Mouse (Mus musculus) right cerebral cortex, postnatal 25 days (tissue): Measurements from ENCODE around the gene Klhl3.
A peak's percentile ranks its signal among the peaks of the same experiment; 100 is the strongest.

Experiments used
- DNase-seq: peaks from one replicate; pipeline ENCODE4 v3.0.0; 2022

Klhl3 gene

DNA sequence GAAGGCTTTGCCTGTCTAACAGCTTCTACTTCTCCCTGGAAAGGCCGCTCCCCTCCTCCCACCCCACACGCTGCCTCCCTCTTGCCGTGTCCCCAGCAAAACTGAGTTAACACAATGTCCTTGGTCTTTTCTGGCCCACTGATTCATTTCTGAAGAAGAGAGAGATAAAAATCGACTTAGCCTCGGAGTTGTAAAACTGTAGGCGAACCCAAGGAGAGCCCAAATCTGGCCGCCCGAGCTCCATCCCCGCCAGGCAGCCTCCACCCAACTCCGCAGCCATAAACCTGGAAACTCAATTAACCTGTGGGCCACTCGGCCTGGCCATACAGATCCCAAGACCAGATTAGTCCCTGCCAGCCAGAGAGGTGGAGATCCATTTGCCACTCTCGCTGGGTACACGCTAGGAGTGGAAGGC is 47.3 kb downstream of the Klhl3 start:
- no peak for DNase-seq

DNA sequence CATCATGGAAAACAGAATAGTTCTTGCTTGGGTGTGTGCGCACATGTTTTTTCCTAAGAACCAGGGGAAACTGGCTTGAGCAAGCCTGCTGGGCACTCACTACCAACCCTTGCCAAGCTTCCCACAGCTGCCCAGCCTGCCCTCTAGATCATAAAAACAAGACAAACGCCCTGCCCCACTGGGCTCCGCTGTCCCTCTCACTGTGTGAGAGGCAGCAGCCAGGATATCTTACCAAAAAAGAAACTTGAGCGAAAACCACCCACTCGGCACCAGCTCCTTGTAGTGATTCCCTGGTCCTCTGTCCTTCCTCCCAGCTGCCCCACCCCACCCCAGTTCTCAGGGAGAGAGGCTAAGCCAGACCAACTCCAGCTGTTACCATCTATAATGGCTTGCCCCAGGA is 48.1 kb downstream of the Klhl3 start:
- DNase-seq = no peak

DNA sequence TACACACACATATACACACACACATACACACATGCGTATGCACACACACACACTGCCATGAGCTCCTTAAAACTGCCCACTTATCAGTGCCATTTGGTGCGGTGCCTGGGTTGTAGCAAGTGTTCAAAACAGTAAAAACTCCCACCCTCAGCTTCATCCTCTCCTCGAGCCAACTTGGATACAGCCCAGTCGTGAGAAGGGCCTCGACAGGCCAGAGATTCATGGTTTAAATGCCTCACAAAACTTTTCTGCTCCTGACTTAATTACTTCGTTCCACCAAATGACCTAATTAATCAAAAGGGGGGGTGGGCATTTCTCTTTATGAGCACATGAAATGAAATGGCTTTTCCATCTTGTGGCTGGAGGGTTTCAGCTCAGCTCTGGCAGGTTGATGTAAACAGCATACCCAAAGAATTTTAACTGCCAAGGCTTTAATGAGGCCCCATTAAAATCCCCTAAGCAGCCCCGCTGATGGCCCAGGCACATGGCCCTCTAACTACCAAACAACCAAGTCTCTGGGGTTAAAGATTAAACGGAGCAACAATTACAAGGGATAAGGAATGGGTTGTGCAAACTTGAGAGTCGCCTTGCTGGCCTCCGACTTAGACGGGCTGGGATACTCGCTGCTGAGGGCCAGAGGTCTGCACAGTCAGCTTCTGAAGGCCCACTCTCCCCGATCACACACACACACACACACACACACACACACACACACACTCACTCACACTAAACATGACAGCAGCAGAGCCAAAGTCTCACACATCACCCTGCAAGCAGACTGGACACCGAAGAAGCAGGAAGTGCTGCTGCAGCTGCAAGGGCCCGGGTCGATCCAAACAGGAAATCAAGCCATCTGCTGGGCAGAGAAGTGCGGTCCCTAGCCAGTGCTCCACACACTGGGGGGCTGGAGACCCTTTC is 55.2 kb downstream of the Klhl3 start:
- no peak for DNase-seq

DNA sequence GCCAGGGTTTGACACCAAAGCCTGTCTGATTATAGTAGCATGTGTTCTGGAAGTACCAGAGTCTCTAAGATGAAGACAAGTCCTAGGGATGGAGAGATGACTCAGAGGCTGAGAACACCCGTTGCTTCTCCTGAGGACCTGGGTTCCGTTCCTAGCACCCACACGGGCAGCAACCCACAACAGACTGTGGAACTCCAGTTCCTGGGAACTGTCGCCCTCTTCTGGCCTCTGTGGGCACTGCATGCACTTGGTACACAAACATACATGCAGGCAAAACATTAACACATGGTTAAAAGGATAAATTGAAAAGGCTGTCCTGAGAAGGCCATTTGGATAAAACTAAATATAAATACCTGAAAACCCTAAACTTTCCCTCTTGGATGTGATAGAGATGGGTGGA is 56.8 kb downstream of the Klhl3 start:
- no peak for DNase-seq

DNA sequence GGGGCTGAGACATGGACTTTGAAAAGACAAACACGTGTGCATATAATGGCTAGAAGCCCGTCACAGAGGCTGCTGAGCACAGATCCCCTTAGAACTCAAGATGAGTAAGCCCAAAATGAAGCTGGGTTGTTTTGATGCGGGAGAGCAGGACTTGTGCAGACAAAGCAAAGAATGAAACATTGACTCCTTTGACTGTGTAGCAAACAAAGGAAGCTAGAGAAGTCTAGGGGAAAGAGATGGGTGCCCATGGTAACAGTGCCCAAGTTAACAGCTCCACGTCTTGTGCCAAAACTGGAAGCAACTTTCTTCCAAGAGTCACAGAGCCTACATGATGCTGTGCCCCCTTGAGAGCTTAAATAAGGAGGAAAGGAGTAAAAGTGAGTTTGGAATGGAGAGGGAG is 59.8 kb downstream of the Klhl3 start:
- DNase-seq = no peak

DNA sequence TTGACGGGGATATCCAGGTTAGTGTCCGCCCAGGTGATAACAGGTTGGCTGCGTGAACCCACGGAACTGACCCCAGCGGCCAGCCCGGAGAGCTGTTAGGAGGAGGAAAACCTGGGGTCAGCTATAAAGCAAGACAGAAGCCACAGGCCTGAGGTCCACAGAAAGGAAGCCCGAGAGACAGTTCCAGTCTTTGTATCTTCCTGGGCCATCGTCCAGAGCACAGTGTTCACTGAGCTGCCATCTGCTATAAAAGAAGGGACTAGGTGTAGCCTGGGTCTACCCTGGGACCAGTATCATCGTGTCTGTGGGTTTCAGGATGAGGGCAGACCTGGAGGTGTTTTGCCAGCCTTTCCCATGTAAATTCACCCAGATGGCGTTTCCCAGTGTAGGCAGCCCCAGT is 61.7 kb downstream of the Klhl3 start:
- DNase-seq = no peak

DNA sequence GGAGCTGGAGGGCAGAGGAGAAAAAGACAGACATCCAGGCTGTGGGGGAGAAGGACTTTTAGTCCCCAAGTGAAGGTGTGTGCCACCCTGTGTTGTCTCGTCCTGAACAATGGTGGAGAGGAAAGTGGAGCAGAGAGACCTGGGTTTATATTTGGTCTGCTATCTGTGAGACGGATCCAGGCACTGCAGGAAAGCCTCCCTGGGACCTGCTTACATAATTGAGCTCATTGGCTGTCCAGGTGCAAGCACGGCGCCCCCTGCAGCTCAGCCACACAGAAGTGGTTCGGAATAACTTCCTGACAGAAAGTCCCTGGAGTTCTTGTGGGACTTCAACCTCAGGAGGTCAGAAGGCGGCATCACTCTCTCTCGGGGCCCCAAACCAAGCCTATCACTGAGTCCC is 62.1 kb downstream of the Klhl3 start:
- no peak for DNase-seq

DNA sequence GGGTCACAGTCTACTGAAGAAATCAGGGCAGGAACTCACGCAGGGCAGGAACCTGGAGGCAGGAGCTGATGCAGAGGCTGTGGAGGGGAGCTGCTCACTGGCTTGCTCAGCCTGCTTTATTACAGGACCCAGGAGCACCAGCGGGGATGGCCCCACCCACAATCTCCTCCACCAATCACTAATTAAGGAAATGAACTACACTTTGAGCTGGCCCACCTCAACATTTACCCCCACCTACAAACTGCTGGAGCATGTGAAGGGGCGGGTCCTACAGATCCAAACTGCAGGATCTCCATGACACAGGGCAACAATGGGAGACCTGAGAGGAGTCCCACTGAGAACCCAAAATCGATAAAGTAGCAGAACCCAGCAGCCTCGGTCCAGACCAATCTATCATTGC is 64.3 kb downstream of the Klhl3 start:
- no peak for DNase-seq

DNA sequence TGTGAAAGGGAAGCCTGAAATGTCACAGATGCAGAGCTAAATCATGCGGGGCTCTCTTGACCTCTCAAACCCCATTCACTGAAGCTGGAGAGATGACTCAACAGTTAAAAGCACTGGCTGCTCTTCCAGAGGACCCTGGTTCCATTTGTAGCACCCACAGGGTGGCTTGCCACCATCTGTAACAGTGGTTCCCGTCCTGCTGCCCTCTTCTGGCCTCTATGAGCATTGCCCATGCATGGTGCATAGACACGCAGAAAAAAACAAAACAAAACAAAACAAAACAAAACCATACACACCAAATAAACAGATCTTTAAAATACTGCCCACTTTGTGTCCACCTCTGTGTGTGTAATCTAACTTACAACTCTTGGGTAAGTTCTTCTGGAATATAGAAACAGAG is 65.3 kb downstream of the Klhl3 start:
- no peak for DNase-seq

DNA sequence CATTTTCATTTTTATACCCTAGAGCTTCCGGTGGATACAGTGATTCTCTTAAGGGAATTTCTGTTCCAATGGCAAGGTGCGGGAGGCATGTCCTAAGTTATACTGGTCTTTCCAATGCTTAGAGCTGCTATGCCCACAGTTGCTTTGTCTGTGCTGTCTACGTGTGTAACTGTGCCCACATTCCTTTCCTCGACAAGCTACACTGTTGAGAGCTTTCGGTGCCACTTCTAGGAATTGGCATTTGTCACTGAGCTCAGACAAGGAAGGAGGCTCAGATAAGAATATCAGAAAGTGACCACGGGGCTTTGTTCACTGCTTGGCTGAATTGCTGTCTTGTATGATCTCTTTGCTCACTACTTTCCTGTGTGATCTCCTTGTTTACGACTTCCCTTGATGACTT is 67.2 kb downstream of the Klhl3 start:
- no peak for DNase-seq

DNA sequence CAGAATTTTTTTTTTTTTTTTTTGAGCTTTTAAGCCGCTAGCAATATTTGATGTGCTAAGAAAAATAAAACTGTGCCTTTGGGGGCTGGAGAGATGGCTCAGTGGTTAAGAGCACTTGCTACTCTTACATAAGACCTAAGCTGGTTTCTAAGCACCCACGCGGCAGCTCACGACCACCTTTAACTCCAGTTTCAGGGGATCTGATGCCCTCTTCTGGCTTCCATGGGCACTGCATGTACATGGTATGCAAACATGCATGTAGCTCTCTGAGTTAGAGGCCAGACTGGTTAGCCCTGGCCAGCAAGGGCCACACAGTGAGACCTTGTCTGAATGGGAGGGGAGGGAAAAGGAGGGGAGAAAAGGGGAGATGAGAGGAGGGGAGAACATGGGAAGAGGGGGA is 68.1 kb downstream of the Klhl3 start:
- DNase-seq = no peak

DNA sequence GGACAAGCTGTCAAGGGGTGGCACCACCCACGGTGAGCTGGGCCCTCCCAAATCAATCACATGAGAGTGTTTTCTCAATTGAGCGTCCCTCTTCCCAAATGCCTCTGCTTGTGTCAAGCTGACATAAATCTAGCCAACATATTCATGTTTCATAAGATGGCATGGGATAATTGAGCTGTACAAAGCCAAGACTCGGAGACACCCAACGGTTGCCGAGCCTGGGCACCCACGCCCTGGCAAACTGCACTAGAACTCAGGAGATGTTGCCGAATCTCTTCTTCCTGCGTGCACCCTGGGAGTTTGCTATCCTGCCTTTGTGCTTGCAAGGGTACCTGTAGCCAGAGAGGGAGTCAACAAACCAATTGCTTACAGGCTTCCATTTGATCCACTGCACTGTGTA is 70.1 kb downstream of the Klhl3 start:
- DNase-seq = no peak

DNA sequence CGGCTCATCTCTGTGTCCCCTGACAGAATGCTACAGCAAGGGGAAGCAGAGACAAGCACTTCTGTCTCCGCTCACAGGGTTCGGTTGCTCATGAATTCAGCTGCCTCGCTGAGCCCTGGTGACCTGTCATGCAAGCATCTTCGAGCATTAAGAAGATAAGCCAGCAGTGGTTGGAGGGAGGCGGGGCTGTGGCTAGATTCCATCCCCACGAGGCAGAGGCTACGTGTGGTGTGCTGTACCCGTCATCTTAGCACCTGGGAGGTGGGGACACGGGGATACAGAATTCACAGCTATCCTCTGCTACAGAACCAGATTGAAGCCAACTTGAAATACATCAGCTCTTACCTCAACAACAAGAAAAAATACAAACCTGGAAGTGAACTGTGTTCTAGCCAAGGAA is 73.3 kb downstream of the Klhl3 start:
- DNase-seq = no peak

DNA sequence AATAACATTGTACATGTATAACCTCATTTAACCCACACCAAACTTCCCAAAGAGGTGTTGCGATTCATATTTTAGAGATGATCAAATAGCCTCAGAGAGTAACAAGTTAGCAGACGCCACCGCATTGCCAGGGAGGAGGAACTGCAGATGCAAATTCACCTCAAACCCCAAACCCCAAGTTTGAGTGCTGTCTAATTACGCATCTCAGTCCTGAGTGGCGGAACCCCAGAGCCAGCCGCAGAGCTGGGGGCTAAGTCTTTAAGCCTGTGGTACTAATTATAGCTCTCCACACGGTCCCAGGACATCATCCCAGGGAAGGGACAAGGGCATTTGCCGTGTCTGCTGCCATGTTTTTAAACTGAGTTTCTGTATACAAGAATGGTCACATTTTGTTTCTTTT is 75.9 kb downstream of the Klhl3 start:
- DNase-seq = no peak

DNA sequence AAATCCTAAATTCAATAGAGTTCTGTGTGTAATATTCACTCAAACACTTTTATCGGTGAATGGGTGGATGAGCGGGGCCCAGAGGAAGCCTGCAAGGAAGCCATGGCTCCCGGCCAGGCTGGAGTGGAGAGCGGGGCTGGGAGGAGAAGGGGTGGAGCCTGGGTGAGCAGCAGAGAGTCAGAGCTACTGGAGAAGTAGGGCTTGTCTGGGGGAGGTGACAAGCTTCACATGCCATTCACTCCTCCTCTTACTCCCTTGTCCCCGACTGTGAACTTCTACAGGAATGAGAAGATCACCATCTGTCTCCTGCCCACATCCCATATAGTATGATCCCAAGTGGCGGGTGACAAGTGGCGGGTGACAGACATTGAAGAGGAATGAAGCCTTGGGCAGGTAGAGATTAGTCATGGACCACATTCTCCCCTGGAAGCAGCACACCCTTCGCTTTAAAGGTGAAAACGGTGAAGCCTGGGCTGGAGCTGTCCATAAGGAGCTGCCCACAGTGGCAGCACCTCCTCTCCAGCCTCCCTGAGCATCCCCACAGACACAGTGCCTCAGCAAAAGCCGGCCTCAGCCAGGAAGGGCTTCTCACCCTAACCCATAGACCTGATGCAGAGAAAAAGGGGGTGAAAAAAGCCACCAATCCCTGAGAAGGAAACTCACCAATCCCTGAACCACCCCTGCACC is 77.8 kb downstream of the Klhl3 start:
- peak; percentile 44 for DNase-seq

DNA sequence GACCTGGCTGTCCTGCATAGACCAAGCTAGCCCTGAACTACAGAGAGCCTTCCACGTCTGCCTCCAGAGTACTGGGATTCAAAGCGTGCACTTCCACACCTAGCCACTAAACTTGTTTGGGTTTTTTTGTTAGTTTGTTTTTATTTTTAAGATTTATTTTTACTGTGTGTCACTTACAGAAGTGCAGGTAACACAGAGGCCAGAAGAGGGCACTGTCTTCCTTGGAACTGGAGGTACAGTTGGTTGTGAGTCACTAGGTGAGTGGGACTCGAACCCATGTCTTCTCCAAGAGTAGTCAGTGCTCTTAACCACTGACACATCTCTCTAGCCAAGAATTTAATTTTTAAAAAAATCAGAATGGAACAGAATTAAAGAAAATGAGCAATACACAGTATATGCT is 78.4 kb downstream of the Klhl3 start:
- no peak for DNase-seq

DNA sequence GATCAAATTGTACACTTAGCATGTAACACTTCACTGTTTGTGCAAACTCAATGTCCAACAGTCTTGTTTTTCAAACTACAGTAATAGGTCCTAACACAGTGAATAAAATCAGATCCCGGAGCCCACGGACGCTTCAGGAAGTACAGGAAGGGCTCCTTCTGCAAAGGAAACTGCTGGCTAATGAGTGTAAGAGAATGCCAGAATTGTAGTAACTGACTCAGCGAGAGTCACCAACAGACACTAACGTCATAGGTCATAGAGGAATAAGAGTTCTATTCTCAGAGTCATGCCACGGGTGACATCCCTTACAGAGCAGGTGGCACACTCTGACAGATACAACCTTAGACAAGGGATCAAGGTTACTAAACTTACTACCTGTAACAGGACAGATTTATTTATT is 78.9 kb downstream of the Klhl3 start:
- no peak for DNase-seq

DNA sequence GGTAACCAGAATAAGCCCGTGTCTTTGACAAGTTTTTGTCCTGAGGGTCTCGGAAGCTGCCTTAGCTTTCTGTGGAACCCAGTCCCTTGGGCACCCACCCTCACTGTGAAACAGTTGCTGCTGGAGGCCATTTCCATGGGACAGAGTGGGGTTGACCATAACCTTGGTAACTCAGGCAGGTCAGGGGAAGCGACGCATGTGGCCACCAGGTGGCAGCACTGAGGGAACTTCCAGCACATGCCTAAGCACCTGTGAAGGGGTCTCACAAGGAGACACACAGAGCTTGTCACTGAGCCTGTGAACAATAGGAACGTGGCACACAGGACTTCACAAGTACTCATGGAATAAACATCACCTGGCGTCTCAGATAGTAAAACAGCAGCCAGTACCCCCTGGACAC is 81.6 kb downstream of the Klhl3 start:
- no peak for DNase-seq

DNA sequence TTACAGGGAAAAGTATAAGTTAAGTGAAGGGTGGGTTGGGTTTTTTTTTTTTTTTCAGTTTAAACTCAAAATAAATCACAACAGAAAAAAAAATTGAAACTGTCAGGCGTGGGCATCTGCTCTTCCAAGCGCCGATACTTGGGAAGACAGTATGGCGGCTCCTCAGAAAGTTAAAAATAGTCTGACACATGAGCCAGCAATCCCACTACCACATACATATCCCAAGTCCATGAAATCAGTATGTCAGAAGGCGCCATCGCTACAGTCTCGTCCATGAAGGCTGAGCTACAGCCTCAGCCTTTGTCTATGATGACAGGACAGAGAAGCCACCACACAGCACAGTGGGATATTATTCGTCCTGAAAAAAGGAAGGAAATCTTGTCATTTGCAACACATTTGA is 86.3 kb downstream of the Klhl3 start:
- DNase-seq = no peak

DNA sequence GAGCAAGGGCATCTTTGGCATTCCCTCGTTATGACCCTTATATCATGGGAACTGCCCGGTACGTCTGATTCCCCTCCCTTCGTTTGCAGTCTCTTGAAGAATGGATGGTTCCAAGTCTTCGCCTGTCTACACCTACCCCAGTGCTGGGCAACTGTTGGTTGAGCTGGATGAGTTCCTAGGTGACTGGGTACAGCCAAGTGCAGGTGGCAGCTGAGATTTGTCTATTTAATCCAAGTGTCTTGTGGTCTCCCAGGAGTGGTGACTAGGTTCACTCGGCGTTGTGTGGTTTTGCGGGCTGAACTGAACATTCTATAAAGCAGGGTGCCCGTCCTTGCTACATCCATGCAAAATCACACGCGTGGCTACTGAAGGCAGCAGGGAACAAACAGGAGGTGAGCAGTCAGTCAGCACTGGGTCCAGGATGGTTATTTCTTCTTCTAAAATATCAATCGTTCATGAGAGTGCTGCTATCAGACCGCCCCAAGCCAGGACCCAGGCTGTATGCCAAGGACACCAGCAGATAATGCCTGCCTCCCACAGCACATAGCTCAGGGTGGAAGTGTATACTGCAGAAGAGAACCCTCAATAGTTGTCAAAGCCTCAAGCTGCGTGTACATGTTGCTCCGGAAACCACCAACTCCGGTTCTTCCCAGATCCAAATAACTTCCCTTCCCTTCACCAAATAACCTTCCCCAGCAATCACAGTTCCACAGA is 87.5 kb downstream of the Klhl3 start:
- DNase-seq = no peak

DNA sequence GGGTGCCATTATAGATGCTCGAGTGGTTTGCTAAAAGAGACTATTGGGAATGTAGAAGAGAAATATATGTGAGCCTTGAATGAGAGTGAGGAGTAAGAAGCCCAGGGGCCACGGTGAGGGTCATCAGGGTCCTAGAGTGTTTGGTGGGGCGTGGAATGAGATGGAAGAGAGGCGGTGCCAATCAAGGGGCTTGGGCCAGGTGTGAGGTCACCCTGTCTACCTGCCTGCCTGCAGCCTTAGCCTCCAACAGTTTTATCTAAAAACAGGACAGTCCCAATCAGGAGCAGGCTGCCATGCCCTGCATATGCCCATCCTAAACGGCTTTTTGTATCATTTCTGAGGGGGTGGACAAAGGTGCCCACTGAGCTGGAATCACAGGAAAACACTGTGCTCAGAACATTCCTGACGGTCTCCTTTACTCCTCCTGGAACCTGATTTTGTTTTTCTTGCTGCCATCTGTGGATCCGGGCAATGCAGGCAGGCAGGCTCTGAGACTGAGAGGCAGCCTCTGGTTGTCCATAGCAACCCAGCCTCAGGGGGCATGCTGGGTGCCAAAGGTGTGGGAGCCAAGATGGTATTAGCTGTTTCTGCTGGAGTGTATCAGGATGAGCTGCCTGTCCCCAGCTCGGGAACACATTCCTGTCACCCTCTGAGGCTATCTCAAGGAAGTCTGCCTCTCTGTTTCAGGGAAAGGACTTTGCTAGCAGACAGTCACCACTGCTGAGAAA is 89.5 kb downstream of the Klhl3 start:
- DNase-seq = no peak

DNA sequence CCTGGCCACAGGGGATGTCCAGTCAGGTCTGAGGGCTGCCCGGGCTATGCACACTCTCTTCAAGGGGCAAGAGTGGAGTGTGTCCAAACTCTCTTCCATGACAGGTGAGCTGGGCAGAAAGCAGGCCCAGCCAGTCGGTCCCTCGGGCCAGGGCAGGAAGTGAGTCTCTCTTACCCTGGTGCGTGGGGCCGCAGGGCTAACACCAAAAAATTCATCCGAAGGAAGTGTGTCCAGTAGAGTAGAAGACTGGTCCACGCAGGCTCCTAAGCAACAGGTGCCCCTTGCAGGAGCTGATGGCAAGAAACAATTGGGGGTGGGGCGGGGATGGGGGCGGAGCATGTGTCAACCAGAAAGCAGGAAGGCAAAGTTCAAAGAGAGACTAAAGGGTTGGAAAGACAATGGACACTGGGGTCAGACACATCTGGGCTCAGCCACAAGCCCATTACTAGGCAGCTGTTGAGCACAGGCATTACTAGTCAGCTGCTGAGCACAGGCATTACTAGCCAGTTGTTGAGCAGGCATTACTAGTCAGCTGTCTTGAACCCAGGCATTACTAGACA is 90.3 kb downstream of the Klhl3 start:
- DNase-seq = no peak

DNA sequence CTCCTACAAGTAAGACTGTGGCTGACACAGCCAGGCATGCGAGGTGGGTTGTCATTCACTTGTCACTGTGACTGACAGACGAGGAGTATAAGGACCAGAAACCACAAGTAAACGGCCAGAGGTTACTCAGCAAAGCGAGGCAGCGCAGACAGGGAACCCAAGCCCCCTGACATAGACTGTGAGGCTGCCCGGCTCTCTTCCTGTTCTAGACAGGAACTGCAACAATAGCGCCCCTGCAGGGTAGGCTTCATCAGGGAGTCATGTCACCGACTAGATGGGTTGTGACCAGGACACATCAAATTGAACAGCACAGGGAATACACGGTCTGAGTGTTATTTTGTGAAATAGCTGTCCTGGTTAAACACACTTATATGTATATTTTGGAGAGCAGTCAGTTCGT is 93.0 kb downstream of the Klhl3 start:
- DNase-seq = no peak
